Mouse (Mus musculus): Measurements from ENCODE around the gene Zc3h4.

DNA sequence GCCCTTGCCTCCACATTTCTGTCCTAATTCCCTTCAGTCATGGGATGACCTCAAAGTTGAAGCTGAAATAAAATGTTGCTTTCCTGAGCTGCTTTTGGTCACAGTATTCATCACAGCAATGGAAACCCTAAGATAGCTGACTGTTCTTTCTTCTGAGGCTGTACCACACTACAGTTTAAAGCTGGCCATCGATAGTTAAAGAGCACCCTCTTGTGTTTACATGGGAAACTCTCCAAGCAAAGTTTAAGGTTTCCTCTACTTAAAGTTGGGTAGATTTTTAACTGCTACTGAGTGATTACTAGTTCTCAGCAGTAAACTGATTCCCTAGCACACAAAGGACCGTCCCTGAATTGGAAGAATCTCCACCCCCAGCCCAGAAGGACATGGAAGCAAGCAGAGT lies 27.0 kb upstream of the Zc3h4 start:
- no peak for TF ChIP-seq TAL1 (IDR thresholded peaks at IDR 0.05; ENCODE audit: low read length)
- TF ChIP-seq GATA1 (IDR thresholded peaks at IDR 0.05; ENCODE audit: low read length) = no peak

All from erythroblast, embryonic 14.5 days (primary cell).